Mouse (Mus musculus) layer of hippocampus, adult 11-12 months (tissue): ENCODE results near the gene 1700074P13Rik.
"Not testable (repeated sequence)": the region's sequence is repeated elsewhere in the genome, so short reads cannot be mapped to it uniquely, and the experiment has no call there.

Source experiments
- DNase-seq: peaks from one replicate; pipeline ENCODE4 v3.0.0; 2022; ENCODE audit warnings: low spot score

1700074P13Rik gene

DNA sequence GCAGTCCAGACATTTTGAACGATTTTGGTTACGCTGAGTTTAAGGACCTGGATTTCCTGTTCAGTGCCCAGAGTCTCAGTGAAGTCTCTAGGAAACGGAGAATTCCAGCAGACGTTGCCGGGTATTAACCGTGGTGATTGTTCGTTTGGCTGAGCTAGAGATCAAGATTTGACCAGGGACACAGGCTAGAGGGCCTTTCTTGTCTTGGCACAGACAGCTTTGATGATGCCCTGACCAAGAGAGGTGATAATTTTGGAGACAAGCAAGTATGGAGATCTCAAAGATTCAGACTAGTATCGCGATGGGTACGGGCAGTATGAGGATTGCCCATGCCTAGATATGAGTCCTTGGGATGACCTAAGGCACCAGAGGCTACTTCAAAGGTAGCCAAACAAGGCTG is at the start of gene 1700074P13Rik:
1700074P13Rik (minus strand) TSS at position 101 of the 400 bp plus-strand sequence.
- no peak for DNase-seq

DNA sequence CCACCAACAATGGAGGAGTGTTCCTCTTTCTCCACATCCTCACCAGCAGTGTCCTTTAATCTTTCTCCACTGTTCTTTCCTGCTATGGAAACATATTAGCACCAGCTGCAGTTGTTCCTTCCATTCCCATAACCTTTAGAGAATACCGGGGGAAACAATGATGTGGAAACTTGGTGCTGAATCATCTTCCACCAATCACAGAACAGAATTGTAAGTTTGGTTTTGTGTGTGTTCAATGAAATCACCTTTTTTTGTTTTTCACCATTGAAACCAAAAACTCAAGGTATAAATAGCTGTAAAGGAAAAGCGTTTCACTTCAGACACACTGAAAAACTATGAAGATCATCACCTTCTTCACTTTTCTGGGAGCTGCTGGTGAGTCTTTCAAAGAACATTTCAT is 24.1 kb upstream of the 1700074P13Rik start, which contains the start of gene 1810009J06Rik:
1810009J06Rik (plus strand) TSS at position 301 of the 400 bp plus-strand sequence.
- DNase-seq: not testable (repeated sequence)

GRCm38 (mm10) chr6:40953716-40954115 is 13.4 kb upstream of the 1700074P13Rik start:
- no peak for DNase-seq

DNA sequence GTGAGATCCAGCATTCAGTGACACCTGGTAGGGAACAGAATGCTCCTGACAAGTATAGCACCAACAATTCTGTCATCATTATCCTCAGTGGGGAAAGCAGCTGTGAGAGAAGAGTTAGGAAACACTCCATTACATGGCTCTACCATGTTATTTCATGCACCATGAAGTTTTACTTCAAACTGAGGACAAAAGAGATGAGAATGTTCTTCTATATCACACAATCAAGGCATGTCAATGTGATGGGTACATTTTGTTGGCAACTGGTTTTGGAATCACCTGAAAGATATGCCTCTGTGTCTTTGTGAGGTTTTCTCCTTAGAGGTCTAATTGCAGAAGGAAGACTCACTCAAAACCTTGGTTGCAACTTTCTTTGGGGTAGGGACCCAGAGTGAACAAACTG is 11.4 kb upstream of the 1700074P13Rik start, which contains the start of gene Gm4744:
Gm4744 (minus strand) TSS at position 101 of the 400 bp plus-strand sequence.
- DNase-seq: no peak

DNA sequence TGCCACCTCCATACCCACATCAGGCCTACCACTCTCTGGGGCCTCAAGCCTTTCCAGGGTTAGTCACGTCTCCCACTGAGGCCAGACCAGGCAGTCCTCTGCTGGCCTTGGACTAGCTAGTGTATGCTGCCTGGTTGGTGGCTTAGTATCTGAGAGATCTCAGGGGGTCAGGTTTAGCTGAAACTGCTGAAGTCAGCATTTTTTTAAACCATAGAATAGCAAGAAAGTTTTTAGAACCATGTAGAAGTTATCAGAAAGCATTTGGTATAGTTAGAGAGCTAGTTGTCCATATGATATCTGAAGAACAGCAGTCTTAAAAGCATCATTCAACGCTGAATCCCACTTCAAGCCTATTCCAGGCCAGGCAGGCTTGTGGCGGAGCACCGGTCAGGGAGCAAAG is 20.4 kb downstream of the 1700074P13Rik start:
- DNase-seq: no peak

- no peak for DNase-seq
These were observed 40.1 kb downstream of the 1700074P13Rik start, which contains the start of gene Prss58 for GRCm38 (mm10) chr6:40900287-40900686. Prss58 (minus strand) TSS chr6:40900387.

DNA sequence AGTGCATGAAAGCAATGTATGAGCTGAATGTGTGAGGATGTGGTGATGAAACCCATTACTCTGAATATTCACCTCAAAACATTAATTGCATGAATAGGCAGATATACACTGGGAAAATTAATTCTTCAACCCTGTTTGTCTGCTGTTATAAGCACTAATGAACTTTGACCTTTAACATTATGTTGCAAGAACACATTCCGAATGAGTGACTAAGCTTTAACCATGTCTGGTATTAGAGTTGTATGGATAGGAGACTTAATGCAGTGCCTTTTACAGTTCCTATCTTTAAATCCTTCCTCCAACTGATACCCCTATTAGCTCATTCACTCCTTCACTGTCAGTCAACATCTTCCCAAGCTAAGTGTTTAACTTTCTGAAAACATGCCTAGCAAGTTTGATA is 45.6 kb downstream of the 1700074P13Rik start:
- no peak for DNase-seq

DNA sequence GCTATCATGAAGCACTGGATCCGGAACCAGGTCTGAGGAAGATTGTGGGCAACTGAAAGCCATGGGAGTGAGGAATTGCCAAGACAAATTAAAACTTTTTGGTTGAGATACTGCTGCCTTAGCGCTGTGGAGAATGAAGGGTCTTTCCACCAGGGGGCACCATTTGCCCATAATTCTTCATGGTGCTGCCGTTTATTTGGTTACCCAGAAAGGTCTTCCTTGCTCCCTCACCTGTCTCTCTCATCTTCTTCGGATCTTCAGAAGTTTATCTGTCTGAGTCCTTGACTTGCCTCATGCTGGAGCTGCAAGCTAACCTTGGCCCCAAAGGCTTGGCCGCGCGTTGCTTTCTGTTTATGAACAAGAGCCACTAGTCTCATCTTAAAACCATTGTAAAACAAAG is 46.8 kb downstream of the 1700074P13Rik start:
- DNase-seq: no peak

DNA sequence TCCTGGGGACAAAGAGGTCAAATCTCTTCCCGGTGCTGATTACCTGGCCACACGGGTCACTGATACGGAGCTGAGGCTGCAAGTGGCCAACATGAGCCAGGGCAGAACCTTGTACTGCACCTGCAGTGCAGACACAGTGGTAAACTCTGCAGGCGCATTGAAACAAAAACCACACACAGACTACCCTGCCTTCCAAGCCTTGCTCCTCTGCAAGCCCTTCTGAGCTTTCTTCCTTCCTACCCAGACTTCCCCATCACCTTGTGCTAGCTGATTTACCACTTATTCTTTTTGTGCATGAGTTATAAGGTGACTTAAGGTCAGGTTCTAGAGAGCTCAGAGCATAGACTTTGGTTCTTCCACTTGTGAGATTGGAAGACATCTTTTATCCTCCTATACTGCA is 48.6 kb downstream of the 1700074P13Rik start:
- no peak for DNase-seq

- no peak for DNase-seq
These were observed 49.4 kb downstream of the 1700074P13Rik start for GRCm38 (mm10) chr6:40890973-40891372.

DNA sequence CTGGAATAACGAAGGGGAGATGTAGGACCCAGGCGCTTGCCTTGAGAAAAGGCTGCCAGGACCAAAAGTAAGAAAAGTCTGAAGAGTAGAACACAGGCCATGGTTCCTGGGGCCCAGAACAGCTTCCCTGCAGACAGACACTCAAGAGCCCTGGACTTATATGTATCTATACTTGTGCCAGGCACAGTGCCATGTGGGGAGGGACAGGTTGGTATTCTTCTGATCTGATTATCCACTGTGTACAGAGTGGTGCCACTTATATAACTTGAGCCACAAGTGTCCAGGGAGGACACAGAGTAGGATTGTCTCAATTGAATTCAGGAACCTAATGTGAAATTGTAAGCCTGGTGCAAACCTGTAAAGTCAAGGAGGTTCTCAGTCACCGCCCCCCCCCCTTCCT is 53.0 kb downstream of the 1700074P13Rik start, which contains the start of gene Moxd2:
Moxd2 (minus strand) TSS at position 101 of the 400 bp plus-strand sequence.
- DNase-seq: no peak
